Mouse (Mus musculus) sigmoid colon, adult 10 weeks (tissue): Measurements from ENCODE around the gene Scn10a. TPM values are rescaled to one million over a fixed set of nuclear protein-coding genes. Genes with fewer than 3 reads are reported as not detected.

Experiments used
- polyA plus RNA-seq: library from polyadenylated mRNA; stranded (reverse); fragments of 350-450 nt; fragmentation: Illumina TruSeq; extraction: RNeasy Lipid Tissue Mini Kit (QIAGEN cat#74804); gene quantifications from one replicate; pipeline ENCODE4 v1.2.3, GENCODE M21; 2014; ENCODE audit warnings: low read depth, low replicate concordance

Scn10a gene
- not detected for polyA plus RNA-seq

DNA sequence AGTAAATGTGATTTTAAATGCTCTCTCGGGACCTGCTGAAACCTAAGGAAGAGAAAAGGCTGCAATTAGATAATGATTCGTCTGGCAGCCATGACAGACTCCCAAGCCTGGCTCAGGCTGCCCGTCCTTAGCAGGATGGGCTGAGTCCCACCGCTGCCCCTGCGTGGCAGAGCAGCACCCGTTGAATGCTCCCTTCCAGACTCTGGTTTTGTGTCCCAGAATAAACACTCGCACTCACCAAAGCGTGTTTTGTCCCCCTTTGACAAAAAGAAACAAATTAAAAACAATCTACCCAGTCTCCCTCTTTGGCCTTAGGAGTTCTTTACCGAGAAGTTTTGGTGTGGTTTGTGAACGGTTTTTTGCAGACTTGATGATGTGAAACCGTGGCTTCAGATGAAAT lies at the start of gene Scn10a:
Gene Scn10a (minus strand): TSS at position 101 of the 400 bp plus-strand sequence.

DNA sequence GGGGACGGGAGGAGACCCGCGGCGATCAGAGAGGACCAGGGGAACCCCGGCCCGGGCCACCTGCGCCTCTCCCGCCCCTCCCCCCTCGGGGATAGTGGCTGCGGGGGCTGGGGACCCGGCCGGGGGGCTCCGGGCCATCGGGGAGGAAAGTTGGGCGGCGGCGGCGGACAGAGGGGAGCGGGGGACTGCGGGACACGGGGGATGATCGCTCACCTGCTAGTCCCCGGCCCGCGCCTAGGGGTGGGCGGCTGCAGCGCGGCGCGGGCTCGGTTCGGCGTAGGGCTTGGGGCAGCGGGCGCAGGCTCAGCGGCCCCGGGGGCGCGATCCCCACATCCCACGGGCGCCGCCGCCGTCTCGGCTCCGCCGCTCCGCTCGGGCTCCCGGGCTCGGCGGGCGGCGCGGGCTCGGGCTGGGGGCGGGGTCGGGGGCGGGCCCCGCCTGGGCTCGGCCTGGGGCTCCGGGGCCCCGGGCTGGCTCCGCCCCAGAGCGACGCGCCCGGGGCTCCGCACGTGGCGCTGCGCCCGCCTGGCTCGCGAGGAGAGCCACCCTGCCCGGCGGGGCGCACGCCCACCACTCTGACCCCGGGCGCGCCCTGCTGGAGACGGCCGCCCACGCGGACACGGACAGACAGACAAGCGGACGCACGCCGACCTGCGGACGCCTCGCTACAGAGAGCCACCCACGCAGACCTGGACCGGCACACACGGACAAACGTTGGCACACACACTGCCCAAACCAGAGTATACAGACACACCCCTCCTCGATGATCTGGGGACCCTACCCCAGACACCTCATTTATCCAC lies 140.3 kb downstream of the Scn10a start, which contains the start of gene Scn5a:
Gene Scn5a (minus strand): TSS at position 381 of the 803 bp plus-strand sequence.

Other genes with a start within 250 kb of the Scn10a start
- 0.06 TPM for gene Scn5a, start 140.3 kb downstream of the Scn10a start, polyA plus RNA-seq
- 0.57 TPM for gene Scn11a, start 106.1 kb upstream of the Scn10a start, polyA plus RNA-seq
- gene Wdr48, start 175.6 kb upstream of the Scn10a start, polyA plus RNA-seq = 117 TPM
- gene Gorasp1, start 218.2 kb upstream of the Scn10a start, polyA plus RNA-seq = 4.2 TPM
- not detected for gene Ttc21a, start 218.3 kb upstream of the Scn10a start, polyA plus RNA-seq